Mouse (Mus musculus) frontal cortex, postnatal 36 days (tissue): ENCODE results near the gene Smyd3.
"Not testable (repeated sequence)": the region's sequence is repeated elsewhere in the genome, so short reads cannot be mapped to it uniquely, and the experiment has no call there.

Source experiments
- DNase-seq, 2 experiments: peaks; one replicate each; pipeline ENCODE4 v3.0.0; 2022; ENCODE audit warnings: low spot score in 2 of 2

The Smyd3 gene

GRCm38 (mm10) chr1:179170555-179170954, 347.3 kb downstream of the Smyd3 start:
- no peak for DNase-seq

- DNase-seq = no peak
These were observed 348.1 kb downstream of the Smyd3 start for GRCm38 (mm10) chr1:179169749-179170148.

DNA sequence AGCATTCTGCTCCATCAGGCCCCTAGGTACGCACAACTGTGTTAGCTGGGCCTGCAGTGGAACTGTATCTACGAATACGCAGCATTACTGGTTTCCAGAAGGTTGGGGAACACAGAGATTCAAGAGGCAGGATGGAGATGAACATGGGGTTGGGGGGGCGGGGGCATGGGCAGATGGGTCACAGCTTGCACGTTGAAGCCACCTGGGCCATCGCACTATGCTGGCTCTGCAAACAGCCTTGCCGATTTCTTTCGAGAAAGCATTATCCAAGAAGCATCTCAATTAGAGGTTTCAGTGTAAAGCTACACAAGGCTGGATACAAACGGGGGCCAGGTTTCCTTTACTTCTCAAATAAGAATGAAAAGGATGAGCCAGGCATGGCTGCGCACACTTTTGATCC, 348.7 kb downstream of the Smyd3 start:
- no peak for DNase-seq

DNA sequence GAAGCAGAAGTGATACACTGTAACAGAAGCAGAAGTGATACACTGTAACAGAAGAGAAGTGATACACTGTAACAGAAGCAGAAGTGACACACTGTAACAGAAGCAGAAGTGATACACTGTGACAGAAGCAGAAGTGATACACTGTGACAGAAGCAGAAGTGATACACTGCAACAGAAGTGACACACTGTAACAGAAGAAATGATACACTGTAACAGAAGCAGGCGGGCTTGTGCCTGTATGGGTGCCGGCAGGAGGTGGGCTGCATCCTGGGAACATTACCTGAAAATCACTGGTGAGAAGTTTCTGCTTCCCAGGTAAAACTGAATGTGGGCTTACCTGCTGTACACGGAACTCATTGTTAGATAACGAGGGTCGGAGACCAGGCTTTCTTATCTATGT, 353.6 kb downstream of the Smyd3 start:
- DNase-seq = not testable (repeated sequence)

DNA sequence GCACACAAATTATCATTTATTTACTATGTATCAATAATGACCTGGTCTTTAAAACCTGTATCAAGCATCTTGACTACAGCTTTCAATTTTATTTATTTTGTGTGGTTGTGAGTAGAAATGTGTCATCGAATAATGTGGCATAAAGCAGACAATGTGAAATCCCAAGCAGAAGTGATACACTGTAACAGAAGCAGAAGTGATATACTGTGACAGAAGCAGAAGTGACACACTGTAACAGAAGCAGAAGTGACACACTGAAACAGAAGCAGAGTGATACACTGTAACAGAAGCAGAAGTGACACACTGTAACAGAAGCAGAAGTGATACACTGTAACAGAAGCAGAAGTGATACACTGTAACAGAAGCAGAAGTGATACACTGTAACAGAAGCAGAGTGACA, 355.1 kb downstream of the Smyd3 start:
- DNase-seq = not testable (repeated sequence)

DNA sequence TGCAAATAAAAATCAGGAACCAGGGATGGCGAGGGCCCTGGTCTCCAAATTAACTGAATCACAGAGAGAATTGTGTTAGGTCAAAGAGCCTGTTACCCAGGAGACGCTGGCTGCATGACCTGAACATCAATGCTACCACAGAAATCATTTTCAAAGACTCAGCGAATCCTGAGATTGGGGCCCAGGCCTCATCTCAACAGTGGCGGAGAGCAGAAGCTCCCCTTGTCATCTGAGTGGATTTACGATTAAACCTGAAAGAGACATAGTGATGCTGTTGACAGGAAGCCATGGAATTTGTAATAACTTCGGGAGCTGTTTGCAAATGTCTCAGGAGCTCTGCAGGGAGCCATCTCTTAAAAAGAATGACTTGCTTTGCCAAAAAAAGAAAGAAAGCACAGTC, 355.9 kb downstream of the Smyd3 start:
- peak in 1 of 2 experiments; percentile 13 for DNase-seq

DNA sequence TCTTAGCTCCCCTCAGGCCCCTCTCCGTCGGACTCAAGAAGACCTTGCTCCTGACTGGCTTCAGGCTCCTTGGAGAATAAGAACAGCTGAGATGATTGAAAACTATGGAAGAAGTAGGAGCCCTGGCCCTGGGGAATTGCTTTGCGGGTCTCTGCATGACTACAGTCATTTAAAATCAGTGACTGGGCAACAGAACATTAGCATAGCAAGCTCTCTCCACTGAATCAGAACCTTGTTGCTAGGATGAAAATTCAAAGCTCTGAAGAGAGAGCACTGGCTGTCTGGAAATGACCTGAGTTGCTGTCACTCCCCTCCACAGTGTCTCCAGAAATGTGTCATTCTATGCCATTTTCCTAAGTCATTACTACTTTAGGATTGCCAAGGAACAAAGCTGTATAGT, 357.1 kb downstream of the Smyd3 start:
- no peak for DNase-seq

DNA sequence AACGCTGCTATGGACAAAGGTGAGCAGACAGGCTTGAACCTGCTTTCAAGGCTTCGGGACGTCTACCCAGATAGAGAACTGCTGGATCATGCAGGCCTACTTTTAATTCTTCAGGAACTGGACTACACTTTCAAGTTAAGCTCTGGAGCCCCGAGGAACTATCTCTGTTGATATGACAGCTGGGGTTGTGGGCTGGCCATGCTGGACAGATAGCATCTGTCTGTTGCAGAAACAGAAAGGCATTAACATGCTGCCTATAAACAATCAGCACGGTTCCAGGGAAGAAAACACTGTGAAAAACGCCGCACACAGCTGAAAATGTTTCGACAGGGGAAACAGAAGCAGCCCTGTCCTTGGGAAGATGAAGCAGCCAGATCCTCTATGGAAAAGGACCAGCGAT, 365.5 kb downstream of the Smyd3 start:
- no peak for DNase-seq

GRCm38 (mm10) chr1:179151275-179151674, 366.6 kb downstream of the Smyd3 start:
- DNase-seq = no peak

GRCm38 (mm10) chr1:179149468-179150140, 368.2 kb downstream of the Smyd3 start:
- DNase-seq = no peak

DNA sequence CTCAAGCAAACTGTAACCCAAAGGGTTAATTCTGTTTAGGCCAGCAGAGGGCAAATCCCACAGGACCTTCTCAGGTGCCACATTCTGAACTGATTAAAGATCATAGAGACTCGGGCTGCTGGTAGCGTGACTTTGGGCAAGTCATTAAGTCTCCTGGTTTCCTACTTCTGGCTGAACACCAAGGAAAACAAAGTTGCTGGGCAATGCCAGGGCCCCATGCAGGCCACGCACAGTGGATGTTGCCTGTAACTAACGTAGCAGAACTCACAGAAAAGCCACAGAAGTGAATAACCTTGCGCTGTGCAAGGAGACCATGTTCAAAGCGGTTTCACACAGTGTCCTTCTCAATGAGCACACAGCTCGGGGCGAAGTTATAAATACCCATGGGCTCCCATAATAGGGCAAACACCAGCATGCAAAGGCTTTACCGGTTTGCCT, 371.1 kb downstream of the Smyd3 start:
- no peak for DNase-seq

DNA sequence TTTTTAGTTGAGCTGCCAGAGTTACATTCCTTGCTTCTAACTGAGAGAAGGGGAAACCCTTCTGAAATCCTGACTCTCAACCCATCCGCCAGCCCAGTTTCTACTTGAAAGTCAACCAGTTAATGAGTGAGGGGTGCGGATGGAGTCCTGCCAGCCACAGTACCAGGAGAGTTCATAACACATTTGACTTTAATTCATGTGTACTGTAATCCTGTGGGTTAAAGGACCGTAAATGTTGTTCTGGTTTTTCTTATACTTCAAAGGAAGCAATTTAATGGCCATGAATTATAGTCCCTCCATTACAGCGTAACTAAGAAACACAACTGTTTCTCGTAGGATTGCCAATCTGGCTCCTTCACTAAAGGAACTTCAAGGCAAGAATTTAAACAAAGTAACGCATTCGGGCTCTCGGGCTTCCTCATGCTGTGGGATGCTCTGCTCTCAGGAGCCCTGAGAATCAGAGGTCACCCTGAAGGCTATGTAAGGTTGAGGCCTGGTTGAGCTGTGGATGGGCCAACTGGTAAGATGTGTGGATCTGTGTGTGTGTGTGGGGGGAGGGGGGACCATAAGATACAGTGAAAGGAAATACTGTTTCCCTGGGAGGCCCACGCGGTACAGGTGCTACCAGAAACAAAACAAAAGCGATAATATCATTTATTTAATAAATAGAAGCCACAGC, 374.5 kb downstream of the Smyd3 start:
- no peak for DNase-seq

DNA sequence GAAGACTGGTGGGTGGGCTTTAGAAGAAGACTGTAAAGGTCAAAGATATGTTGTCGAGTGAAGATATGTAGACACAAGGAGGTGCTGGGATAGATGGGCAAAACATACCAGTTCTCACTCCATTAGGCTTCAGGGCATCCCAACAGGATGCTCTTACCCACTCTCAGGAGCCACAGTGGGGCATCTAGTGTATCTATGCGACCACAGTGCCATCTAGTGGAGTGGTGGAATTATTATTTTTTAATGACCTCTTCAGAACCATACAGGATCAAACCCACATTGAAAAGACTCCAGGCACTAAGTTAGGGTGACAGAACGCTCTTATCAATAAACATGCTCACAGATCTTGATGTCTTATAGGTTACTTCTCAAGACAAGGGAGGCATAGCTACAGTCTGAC, 375.7 kb downstream of the Smyd3 start:
- DNase-seq = peak; percentile 36 to 51

DNA sequence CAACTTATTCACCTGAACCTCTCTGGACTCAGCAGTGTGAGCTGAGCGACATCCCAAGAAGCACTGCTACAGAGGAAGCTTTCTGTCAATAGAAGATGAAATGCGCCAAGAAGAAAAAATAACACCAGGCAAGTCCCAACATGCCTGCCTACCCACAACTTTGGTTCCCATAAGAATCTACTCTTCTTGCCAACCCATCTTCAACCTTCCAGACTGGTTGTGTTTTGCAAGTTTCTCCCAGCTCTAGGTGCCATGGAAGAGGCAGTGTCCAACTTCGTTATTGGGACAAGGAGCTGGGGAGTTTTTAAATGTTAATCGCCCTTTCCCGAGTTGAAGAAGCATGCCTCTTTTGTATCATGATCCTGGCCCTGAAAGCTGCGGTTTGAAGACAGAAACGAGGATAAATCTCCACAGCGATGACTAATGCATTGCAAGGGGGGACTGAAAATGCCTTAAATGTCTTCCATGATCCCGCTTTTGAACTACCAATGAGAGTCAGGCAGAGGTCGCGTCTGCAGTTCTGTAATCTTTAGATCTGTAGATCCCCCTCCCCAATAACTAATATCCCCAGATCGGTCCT, 376.7 kb downstream of the Smyd3 start:
- no peak for DNase-seq

- no peak for DNase-seq
These were observed 380.7 kb downstream of the Smyd3 start for GRCm38 (mm10) chr1:179137145-179137477.

DNA sequence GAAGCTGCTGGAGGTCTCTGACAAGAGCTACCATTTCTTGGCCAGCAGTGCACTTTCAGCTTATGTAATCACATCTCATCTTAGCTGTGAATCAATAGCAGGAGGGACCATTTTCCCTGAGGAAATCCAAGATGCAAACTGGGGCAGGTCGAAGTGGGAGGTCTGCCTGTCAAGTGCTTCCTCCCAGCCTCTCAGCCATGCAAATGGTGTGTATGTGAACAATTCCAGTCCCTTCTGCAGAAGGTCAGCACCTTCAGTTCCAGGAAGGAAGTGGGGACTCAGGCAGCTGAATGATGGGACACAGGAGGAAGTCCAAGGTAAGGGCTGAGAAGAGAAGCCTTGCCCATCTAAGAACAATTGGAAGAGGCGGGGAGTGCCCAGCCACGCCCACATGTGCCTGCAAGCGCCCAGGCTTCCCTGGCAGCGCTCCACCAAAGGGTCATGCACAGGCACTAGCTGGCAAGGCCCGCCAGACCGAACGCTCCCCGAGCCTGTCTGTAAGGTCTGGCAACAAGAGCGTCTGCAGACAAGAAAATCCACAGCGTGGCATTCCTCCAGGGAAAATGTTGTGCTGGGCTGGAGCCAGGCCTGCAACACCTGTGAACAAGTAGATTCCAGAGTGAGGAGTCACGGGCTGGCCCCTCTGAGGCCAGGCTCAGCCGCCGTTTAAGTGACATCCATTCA, 381.2 kb downstream of the Smyd3 start:
- DNase-seq = peak in 1 of 2 experiments; percentile 7

DNA sequence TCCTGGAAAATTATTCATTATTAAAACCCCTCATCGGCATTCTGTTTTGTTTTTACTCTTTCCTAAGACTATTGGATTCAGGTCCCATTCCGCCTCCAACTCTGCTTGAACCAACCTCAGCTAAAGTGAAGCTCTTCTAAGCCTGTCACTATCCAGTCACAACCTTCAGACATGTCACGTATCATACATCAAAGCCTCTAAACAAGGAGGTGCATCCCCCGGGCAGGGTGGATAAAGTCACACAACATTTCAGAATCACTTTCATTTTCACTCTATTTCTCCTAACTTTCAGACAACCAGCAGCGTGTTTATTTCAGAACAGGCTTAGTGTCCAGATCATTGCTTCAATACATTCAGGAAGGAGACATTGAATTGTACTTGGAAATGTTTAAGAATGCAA, 387.8 kb downstream of the Smyd3 start:
- DNase-seq = no peak

GRCm38 (mm10) chr1:179126287-179126686, 391.6 kb downstream of the Smyd3 start:
- no peak for DNase-seq

DNA sequence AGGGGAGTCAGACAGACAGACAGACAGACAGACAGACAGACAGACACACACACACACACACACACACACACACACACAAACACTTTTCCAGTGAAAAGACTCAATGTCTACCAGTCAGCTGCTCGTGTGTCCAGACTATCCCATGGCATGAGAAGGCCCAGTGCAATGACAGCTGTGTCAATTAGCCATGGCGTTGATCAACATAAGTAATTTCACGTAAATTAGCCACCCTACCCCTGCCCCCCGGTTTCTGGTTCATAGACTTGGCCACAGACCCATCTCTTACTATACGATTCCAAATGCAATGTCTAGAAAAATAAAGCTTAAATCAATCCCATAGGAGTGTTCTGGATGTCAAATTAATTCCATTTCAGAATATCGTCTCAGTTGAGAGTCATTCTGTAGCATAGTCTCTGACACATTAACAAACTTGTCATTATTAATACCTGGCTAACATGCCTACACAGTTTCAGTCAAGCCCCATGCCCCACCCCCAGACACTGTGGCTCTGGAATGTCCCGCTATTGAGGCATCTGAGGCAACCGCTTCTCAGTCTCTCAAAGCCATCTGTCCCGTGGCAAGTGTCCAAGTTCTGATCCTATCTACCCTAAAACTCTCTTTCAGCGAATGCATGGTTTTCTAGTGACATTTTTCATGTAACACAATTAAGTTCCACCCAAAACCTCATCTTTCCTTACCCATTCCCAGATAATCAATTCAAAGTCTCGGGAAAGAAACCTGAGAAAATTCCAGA, 395.2 kb downstream of the Smyd3 start:
- no peak for DNase-seq

DNA sequence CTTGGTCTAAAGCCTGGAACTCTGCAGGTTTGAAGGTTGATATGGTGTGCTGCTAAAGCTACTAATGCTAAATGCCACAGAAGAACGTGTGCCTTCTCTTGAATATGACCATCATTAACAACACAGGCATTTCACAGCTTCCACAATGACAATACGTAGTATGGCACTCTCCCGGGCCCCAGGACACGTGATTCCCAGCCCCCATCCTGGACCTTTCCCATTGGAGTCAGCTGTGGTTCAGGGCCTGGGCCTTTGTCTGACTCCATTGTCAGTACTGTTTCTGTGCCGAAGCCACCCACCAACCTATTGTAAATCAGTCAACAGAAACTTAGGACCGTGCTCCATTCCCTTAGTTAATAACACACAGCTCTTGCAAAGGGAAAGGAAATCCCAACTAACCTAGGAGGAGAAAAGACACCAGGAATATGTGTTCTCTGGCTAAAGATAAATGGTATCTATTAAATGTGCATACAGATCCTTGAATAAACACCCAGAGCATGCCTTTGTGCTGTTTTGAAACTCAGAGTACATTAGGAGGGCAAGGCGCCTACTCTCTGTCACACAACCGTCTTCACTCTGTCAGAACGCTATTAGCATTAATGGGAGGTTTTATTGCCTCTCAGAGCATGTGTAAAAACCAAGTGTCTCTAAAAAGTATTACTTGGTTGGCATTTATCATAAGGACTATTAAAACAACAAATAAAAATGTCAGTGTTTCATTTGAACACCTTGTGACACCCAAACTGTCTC, 397.4 kb downstream of the Smyd3 start:
- no peak for DNase-seq

GRCm38 (mm10) chr1:179118673-179119072, 399.2 kb downstream of the Smyd3 start:
- DNase-seq = no peak
